Mouse (Mus musculus): ENCODE data around the gene Prph2. TPM values are rescaled to one million over a fixed set of nuclear protein-coding genes. Genes with fewer than 3 reads are reported as not detected.

Prph2 gene
- polyA plus RNA-seq, 1 experiment from 2014 or later: not detected

DNA sequence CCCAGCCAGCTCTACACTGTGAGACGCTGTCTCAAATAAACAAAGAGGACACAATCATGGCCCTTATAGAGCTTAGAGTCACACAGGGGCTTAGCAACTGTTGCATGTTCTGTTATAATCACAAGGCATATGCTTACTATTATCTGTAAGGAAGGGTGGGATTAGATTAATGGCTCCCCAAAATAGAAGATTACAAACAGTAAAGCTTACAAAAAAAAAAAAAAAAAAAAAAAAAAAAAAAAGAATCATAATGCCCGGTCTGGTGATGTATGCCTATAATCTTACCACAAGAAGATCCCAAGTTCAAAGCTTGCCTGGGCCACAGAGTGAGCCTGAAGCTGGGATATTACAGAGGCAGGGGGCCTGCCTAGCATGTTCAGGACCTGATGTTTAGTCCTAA lies 29.9 kb upstream of the Prph2 start:
- Histone ChIP-seq H3K9me3 (peaks cover 4% of the 10 kb centered on the region; the same call in 1 of the 2 replicates), H3K4me1 (replicated peaks) (peaks cover 7% of the 10 kb centered on the region; the same call in 1 of the 2 replicates), H3K27me3 (no peaks in the 10 kb centered on the region), H3K4me2 (no peak overlapping the region), H3K27ac (no peak overlapping the region), H3K9ac (replicated peaks) (no peak overlapping the region), H3K36me3 (no peaks in the 10 kb centered on the region), H3K4me3 (replicated peaks) (no peak overlapping the region)
- WGBS: 81% methylated on average over 2 of the region's 2 CpGs
- no peak for ATAC-seq (ENCODE audit: insufficient number of reproducible peaks, insufficient read depth, low FRiP score, low TSS enrichment, low read depth)

DNA sequence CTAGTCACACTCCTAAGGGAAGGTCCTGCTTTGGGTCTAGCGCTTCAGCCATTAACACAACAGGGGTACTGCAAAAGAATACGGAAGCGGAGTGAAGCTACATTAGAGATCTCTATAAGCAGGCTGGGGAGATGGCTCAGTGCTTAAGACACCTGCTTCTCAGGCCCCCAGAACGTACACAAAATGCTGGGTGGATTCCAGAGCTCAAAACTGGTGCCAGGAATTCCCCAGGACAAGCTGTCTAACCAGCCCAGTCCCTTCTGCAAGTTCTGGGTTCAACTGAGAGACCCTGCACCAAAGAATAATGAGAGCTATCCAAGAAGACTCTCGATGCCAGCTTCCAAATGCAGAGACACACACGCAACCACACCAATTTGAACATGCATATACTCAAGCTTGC lies 28.5 kb upstream of the Prph2 start:
- Histone ChIP-seq H3K4me1 (replicated peaks) (peaks cover 7% of the 10 kb centered on the region), H3K27me3 (no peaks in the 10 kb centered on the region), H3K4me2 (no peak overlapping the region), H3K4me3 (replicated peaks) (no peak overlapping the region), H3K9ac (replicated peaks) (no peak overlapping the region), H3K27ac (no peak overlapping the region), H3K36me3 (no peaks in the 10 kb centered on the region), H3K9me3 (no peaks in the 10 kb centered on the region)
- no peak for ATAC-seq (ENCODE audit: insufficient number of reproducible peaks, insufficient read depth, low FRiP score, low TSS enrichment, low read depth)
- WGBS: 85% methylated on average over 6 of the region's 6 CpGs

GRCm38 (mm10) chr17:46883107-46883506 lies 27.2 kb upstream of the Prph2 start:
- Histone ChIP-seq H3K4me2 (no peak overlapping the region), H3K4me1 (replicated peaks) (peaks cover 6% of the 10 kb centered on the region), H3K4me3 (replicated peaks) (no peak overlapping the region), H3K9me3 (no peaks in the 10 kb centered on the region), H3K27me3 (no peaks in the 10 kb centered on the region), H3K27ac (0 out of 2 replicates have a peak overlapping the region, but pooled peaks have one; percentile 25), H3K36me3 (no peaks in the 10 kb centered on the region), H3K9ac (replicated peaks) (no peak overlapping the region)
- 85% methylated on average over 9 of the region's 9 CpGs for WGBS
- no peak for ATAC-seq (ENCODE audit: insufficient number of reproducible peaks, insufficient read depth, low FRiP score, low TSS enrichment, low read depth)

GRCm38 (mm10) chr17:46884766-46885165 lies 25.5 kb upstream of the Prph2 start:
- no peaks in the 10 kb centered on the region for H3K36me3 ChIP-seq
- H3K27ac ChIP-seq: no peak overlapping the region
- no peak overlapping the region for H3K4me2 ChIP-seq
- no peak overlapping the region for H3K4me3 ChIP-seq (replicated peaks)
- H3K4me1 ChIP-seq (replicated peaks): peaks cover 8% of the 10 kb centered on the region
- no peak for ATAC-seq (ENCODE audit: insufficient number of reproducible peaks, insufficient read depth, low FRiP score, low TSS enrichment, low read depth)
- H3K9ac ChIP-seq (replicated peaks): no peak overlapping the region
- no peaks in the 10 kb centered on the region for H3K27me3 ChIP-seq
- WGBS: 88% methylated on average over 6 of the region's 6 CpGs
- no peaks in the 10 kb centered on the region for H3K9me3 ChIP-seq

DNA sequence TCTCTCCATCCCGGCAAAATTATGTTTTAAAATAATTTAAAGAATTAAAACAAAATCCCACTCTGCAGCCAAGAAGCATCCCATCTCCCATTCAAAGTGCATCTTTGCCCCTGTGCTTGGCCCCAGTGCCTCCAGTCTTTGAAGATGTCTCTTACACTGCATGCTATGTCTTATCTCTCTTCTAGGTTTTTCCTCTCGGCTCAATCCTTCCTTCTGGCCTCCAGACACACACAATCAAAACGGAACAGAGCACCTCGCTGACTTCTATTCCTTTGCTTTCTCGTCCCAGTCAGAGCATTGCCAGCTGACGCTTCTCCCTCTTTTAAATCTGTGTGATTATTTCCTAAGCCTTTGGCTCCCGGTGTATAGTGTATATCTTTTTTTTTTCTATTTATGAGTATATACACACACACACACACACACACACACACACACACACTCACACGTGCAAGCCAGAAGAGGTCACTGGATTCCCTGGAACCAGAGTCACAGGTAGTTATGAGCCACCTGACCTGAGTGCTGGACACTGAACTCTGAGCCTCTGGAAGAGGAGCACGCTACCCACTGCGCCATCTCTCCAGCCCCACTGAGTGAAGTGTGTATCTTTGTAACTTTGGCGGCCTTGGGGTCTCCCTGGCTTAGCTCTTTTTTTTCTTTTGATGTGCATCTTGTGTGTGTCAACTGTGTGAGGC lies 24.9 kb upstream of the Prph2 start:
- WGBS: 78% methylated on average over 11 of the region's 11 CpGs
- H3K4me3 ChIP-seq (replicated peaks): no peak overlapping the region
- no peaks in the 10 kb centered on the region for H3K27me3 ChIP-seq
- peaks cover 8% of the 10 kb centered on the region for H3K4me1 ChIP-seq (replicated peaks)
- no peak overlapping the region for H3K4me2 ChIP-seq
- H3K9me3 ChIP-seq: no peaks in the 10 kb centered on the region
- no peak overlapping the region for H3K27ac ChIP-seq
- no peak overlapping the region for H3K9ac ChIP-seq (replicated peaks)
- H3K36me3 ChIP-seq: no peaks in the 10 kb centered on the region
- ATAC-seq (ENCODE audit: insufficient number of reproducible peaks, insufficient read depth, low FRiP score, low TSS enrichment, low read depth): no peak

DNA sequence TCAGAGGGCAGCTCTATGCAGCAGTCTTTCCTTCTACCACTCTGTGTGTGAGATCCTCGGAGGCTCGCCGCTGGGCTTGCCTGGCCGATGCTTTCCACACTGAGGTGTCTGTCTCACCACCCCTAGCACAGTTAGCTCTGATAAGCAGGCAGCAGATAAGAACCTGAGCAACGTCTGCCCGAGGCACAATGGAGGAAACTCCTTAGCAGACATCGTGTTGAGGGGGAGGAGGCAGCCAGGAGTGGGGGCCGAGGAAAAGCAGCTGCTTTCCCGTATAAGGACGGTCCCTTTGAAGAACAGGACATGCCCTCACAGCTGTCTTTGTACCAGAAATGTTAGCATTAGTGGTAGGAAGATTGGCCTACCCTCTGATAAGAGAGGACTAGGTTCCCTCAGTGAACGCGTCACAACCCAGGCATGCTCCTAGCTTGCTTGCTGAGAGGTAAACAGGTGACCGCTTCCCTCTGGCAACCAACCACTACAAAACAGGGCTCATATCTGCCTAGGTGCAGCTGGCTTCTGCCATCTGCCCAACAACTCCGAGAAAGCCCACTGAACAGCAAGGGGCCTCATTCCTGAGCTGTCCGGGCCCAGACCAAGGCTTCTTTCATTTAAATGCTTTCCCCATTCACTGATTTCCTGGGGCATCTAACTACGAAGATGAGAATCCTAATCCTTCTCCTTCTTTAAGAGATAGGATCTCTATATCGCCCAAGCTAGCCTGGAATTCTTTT lies 24.2 kb upstream of the Prph2 start:
- H3K36me3 ChIP-seq: no peaks in the 10 kb centered on the region
- no peak for ATAC-seq (ENCODE audit: insufficient number of reproducible peaks, insufficient read depth, low FRiP score, low TSS enrichment, low read depth)
- H3K9ac ChIP-seq (replicated peaks): peak overlapping the region; percentile 27; the same call in 1 of the 2 replicates
- H3K4me1 ChIP-seq (replicated peaks): peaks cover 8% of the 10 kb centered on the region
- WGBS: 48% methylated on average over 17 of the region's 17 CpGs
- H3K9me3 ChIP-seq: no peaks in the 10 kb centered on the region
- H3K4me2 ChIP-seq: no peak overlapping the region
- H3K27me3 ChIP-seq: no peaks in the 10 kb centered on the region
- H3K4me3 ChIP-seq (replicated peaks): no peak overlapping the region
- no peak overlapping the region for H3K27ac ChIP-seq

GRCm38 (mm10) chr17:46888511-46889212 lies 21.6 kb upstream of the Prph2 start:
- Histone ChIP-seq H3K27ac (peak overlapping the region; percentile 99), H3K9me3 (no peaks in the 10 kb centered on the region), H3K4me3 (replicated peaks) (peak overlapping the region; percentile 94), H3K9ac (replicated peaks) (peak overlapping the region; percentile 80; the same call in 1 of the 2 replicates), H3K36me3 (peaks cover 13% of the 10 kb centered on the region), H3K4me1 (replicated peaks) (peaks cover 28% of the 10 kb centered on the region), H3K27me3 (no peaks in the 10 kb centered on the region), H3K4me2 (peak overlapping the region; percentile 80)
- no peak for ATAC-seq (ENCODE audit: insufficient number of reproducible peaks, insufficient read depth, low FRiP score, low TSS enrichment, low read depth)
- WGBS: 35% methylated on average over 16 of the region's 16 CpGs

GRCm38 (mm10) chr17:46889450-46890084 lies 20.7 kb upstream of the Prph2 start:
- ATAC-seq (ENCODE audit: insufficient number of reproducible peaks, insufficient read depth, low FRiP score, low TSS enrichment, low read depth): peak; percentile 66
- H3K9me3 ChIP-seq: no peaks in the 10 kb centered on the region
- under 1% methylated on average over 44 of the region's 44 CpGs for WGBS

GRCm38 (mm10) chr17:46890116-46890815 lies 20.0 kb upstream of the Prph2 start, which contains the start of gene Tbcc:
Tbcc (plus strand) TSS chr17:46890684.
- Histone ChIP-seq H3K4me2 (peak within 1 kb of the TSS; percentile 95), H3K4me3 (replicated peaks) (peak within 1 kb of the TSS; percentile 94), H3K27me3 (no peaks in the 10 kb centered on the region), H3K36me3 (peaks cover 17% of the 10 kb centered on the region), H3K9me3 (no peaks in the 10 kb centered on the region), H3K9ac (replicated peaks) (peak within 1 kb of the TSS; percentile 93), H3K27ac (peak within 1 kb of the TSS; percentile 99), H3K4me1 (replicated peaks) (peaks cover 28% of the 10 kb centered on the region)
- peak; percentile 86 for ATAC-seq (ENCODE audit: insufficient number of reproducible peaks, insufficient read depth, low FRiP score, low TSS enrichment, low read depth)
- WGBS: under 1% methylated on average over 40 of the region's 40 CpGs

More at GRCm38 (mm10) chr17:46889450-46890084, 20.7 kb upstream of the Prph2 start:
- peak overlapping the region; percentile 80 for H3K9ac ChIP-seq (replicated peaks)
- peaks cover 28% of the 10 kb centered on the region for H3K4me1 ChIP-seq (replicated peaks)
- peaks cover 17% of the 10 kb centered on the region for H3K36me3 ChIP-seq
- H3K4me2 ChIP-seq: peak overlapping the region; percentile 80
- no peaks in the 10 kb centered on the region for H3K27me3 ChIP-seq
- peak overlapping the region; percentile 99 for H3K27ac ChIP-seq
- H3K4me3 ChIP-seq (replicated peaks): peak overlapping the region; percentile 94

DNA sequence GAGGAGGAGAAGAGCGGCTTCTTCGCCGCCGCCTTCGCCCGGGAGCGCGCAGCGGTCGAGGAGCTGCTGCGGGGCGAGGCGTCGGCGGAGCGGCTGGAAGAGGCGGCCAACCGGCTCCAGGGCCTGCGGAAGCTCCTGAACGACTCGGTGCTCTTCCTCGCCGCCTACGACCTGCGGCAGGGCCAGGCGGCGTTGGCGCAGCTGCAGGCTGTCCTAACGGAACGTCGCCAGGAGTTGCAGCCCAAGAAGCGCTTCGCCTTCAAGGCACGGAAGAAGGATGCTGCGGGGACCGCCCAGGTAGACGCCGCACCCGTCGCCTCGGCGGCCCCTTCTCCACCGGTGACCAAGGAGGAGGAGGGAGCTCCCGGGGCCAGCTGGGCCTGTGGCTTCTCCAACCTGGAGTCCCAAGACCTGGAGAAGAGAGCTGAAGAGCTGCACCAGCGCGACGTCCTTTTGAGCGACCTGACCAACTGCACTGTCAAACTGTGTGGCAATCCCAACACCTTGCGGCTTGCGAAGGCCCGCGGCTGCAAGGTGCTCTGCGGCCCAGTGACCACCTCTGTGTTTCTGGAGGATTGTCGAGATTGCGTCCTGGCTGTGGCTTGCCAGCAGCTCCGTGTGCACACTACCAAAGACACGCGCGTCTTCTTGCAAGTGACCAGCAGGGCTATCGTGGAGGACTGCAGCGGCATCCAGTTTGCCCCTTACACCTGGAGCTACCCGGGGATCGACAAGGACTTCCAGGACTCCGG lies 19.2 kb upstream of the Prph2 start:
- H3K4me2 ChIP-seq: peak overlapping the region; percentile 95
- peak overlapping the region; percentile 93 for H3K9ac ChIP-seq (replicated peaks)
- peak overlapping the region; percentile 88 for H3K27ac ChIP-seq
- peak; percentile 2; the same call in 1 of the 2 replicates for ATAC-seq (ENCODE audit: insufficient number of reproducible peaks, insufficient read depth, low FRiP score, low TSS enrichment, low read depth)
- H3K27me3 ChIP-seq: no peaks in the 10 kb centered on the region
- H3K36me3 ChIP-seq: peaks cover 17% of the 10 kb centered on the region
- H3K9me3 ChIP-seq: no peaks in the 10 kb centered on the region
- 2% methylated on average over 64 of the region's 64 CpGs for WGBS
- H3K4me1 ChIP-seq (replicated peaks): peaks cover 26% of the 10 kb centered on the region
- peak overlapping the region; percentile 94 for H3K4me3 ChIP-seq (replicated peaks)

Data from limb, embryonic 12.5 days (tissue).